Mouse (Mus musculus): ENCODE measurements around the gene Pbx1. TPM values are rescaled to one million over a fixed set of nuclear protein-coding genes. Genes with fewer than 3 reads are reported as not detected.

Pbx1 gene
- total RNA-seq, 2 experiments from 2014 or later, result 284 to 303 TPM

DNA sequence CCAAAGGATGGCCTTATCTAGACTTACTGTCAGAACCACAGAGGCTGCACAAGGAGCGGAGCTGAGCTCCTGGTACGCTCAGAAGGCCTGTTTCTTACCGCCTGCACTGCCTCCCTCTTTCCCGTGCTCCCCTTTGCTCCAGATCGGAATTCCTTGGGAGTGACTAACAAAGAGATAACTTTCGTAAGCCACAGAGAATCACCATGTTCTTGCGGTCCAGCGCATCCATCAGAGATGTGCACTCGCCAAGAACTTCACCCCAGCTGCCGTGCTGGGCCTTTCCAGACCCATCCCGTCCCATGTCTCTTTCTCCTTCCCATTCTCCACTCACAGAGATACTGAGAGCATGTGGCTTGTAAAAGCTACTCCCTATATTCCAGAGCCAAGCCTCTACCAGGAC is 197.7 kb downstream of the Pbx1 start:
- no peak for DNase-seq

DNA sequence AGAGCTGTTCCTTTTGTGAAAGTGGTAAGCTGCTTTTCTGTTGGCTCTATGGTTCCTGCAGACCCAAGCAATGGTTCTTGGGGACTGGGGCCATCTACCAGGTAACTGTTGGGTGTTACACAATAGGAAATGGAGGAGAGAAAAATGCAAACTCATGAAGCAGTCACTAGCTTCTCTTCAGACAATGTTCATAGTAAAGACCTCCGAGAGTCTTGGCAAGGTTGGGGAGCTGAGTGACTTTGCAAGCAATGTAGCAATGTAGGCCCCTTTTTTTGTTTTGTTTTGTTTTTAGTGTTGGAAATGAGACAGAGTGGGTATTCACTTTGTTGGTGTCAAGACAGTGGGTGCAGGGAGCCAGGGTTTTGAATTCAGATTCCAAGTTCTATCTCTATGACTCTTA is 198.9 kb downstream of the Pbx1 start:
- no peak for DNase-seq
- intact Hi-C loops (cut with DNase I), result no loop called here

More for the DNA sequence above, 197.7 kb downstream of the Pbx1 start:
- intact Hi-C loops (cut with DNase I), result no loop called here

- intact Hi-C loops (cut with DNase I), result no loop called here
Measured at GRCm38 (mm10) chr1:168231548-168232429, 200.3 kb downstream of the Pbx1 start.

DNA sequence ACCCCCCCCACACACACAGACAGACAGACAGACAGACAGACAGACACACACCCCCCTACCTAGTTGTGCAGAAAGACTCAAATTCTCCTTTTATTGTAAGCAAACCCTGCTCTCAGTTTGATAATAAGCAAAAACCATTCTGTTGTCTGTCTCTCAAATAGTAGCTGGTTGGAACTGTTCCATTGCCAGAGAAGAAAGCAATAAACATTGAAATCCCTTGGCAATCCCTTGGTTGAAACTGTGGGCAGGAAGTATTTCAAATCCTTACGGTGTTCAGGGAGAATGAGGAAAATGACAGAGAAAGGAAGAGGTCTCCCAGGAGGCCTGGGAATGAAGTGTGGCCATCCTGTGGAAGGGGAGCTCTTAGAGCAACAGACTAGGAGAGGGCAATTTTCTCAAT is 201.2 kb downstream of the Pbx1 start:
- no peak for DNase-seq
- intact Hi-C loops (cut with DNase I), result no loop called here

More at GRCm38 (mm10) chr1:168231548-168232429, 200.3 kb downstream of the Pbx1 start:
- no peak for DNase-seq

GRCm38 (mm10) chr1:168230134-168230533 is 201.9 kb downstream of the Pbx1 start:
- DNase-seq, result no peak
- intact Hi-C loops (cut with DNase I), result no loop called here

DNA sequence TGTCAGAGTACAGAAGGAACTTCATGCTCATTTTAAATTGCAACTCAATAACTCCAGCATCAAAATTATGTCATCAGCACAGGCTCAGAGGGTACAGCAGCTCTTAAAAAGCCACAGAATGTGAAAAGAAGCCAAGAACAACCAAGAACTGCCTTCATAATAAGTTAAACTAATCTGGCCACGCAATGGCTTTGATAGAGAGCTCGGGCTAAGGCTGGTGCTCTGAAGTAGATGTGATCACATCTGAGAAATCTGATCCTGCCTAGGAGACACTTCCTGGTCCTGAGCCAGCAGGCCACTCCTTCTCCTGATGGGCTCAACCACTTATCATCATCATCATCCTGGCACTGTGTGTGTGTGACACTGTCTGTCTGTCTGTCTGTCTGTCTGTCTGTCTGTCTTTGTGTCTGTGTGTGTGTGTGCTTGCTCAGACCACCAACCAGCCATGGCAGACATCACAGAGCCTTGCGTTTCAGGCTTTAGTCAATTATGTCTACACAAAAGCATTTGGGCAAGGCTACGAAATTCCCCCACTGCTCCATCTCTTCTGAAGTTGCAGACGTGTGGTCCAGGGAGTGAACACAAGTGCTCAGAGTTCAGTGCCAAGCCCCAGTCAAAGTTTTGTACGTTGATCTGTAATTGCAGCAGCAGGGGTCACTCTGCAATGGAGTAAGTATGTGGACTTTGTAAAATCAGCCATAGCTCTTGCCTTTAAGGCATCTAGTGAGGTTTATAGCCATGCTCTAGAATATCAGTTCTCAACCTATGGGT is 203.1 kb downstream of the Pbx1 start:
- peak; percentile 9 for DNase-seq
- intact Hi-C loops (cut with DNase I), result no loop called here

DNA sequence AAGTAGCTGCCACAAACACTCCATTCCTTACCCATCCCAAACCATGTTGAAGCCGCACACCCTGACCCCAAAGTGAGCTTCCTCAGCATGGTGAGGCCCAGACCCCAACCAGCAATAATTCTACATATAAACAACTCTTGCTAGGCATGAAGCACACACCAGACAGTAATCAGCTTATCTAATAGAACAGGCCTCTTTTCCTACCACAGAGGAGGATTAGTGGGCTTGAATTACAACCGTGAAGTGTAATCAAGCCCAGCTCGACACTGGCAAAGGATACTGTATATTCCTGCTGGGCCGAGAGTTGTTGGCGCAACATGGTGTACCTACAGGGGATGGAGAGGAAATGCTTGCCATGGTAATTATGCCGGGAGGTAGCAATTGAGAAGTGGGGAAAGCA is 205.9 kb downstream of the Pbx1 start:
- peak; percentile 52 for DNase-seq
- intact Hi-C loops (cut with DNase I), result no loop called here

- intact Hi-C loops (cut with DNase I), result no loop called here
- peak; percentile 23 for DNase-seq
Measured at GRCm38 (mm10) chr1:168225595-168226127, 206.4 kb downstream of the Pbx1 start.

DNA sequence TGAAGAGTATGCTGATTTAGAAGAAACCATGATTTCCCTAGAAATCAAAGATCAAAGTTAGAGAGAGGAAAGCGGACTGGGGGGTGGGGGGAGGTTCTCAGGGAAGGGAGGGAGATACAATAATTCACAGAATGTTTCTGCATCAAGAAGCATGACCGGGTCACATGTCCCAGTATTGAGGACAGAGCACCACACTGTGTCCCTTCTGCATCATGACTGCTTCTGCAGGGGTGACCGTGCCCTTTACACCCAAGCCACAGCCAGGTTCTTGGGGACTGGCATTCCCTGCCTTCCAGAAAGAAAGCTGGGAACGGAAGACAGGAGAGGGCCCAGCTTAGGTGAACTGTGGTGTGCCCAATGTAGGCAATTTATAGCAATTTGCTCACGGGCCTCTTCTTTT is 207.9 kb downstream of the Pbx1 start:
- intact Hi-C loops (cut with DNase I), result no loop called here
- DNase-seq, result no peak

GRCm38 (mm10) chr1:168222794-168223193 is 209.3 kb downstream of the Pbx1 start:
- DNase-seq, result no peak
- intact Hi-C loops (cut with DNase I), result no loop called here

DNA sequence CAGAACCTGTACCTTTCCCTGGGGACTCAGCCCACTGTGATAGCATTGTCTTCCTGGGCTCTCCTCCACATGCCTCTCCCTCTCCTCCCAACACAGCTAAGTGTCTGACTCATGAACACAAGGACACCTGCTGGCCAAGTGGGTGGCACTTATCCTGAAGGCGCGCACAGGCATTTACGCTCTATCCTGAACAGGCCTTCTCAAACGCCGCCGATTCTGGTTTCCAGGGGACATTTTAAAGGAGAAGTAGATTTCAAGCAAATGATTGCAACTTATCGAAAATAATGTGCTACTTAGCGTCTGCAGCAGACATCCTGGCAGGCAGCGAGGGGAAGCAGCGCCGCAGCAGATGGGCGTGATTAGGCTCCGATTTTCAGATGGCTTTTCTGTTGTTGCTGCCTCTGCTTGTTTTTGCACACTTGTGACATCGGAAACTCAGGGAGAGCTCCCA is 211.0 kb downstream of the Pbx1 start:
- DNase-seq, result peak; percentile 27
- intact Hi-C loops (cut with DNase I), result no loop called here

GRCm38 (mm10) chr1:168215896-168216747 is 215.9 kb downstream of the Pbx1 start:
- peak; percentile 92 for DNase-seq
- intact Hi-C loops (cut with DNase I), result loop anchor here (10.0 kb wide), 2 partner anchors 1139 to 1249 kb away; no protein-coding TSS in a partner anchor

GRCm38 (mm10) chr1:168215468-168215867 is 216.6 kb downstream of the Pbx1 start:
- DNase-seq, result no peak
- intact Hi-C loops (cut with DNase I), result loop anchor here (10.0 kb wide), 2 partner anchors 1139 to 1249 kb away; no protein-coding TSS in a partner anchor

GRCm38 (mm10) chr1:168214040-168214443 is 218.0 kb downstream of the Pbx1 start:
- DNase-seq, result peak; percentile 88
- intact Hi-C loops (cut with DNase I), result loop anchor here (5.0 to 10.0 kb wide), 3 partner anchors 218 to 1251 kb away; partner anchors contain the start of gene Pbx1

DNA sequence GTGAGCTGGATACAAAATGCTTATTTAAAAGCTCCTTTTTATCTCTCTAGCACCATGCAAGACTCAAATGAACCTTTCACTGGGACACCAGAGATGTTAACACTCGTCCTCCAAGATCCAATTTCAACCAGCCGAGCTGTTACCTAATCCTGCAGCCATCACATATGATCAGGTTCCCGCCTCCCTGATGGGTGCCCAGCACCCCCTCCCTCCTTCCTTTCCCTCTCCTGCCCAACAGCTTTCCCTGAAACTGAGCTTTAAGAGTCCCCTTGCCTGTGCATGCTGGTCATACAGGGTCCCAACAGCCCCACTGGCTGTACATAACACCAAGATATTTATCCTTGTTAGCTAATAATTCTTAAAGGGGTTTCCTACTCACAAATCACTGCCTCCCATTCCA is 218.5 kb downstream of the Pbx1 start:
- DNase-seq, result no peak
- intact Hi-C loops (cut with DNase I), result loop anchor here (5.0 to 10.0 kb wide), 3 partner anchors 219 to 1251 kb away; partner anchors contain the start of gene Pbx1

GRCm38 (mm10) chr1:168210401-168210800 is 221.7 kb downstream of the Pbx1 start:
- DNase-seq, result no peak

DNA sequence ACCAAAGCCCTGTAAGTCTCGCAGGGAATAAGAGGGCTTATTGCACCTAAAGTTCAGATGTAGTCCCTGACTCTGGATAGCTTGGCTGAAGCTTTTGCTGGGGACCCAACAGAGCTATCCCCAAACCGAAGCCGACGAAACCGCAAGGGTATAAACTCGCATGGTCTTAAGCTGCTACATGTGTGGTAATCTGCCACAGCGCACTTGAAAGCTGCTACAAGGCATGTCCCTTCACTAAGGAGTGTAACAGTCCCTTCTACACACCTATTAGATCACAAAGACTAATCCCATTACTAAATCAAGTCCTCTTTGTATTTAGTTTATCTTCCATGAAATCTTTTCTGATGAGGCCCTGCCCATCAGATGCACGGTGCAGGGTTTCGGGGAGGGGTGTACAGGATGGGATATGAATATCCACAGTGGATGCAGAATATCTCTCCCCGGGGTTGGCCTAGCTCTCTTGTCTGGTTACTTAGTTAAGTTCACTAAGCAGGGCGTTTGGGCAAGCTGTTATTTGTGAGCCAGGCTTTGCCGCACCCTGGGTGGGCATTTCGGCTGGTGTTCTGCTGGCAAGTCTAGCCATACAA is 231.4 kb downstream of the Pbx1 start:
- intact Hi-C loops (cut with DNase I), result loop anchor here (10.0 kb wide), 1 partner anchor 256 kb away; no protein-coding TSS in a partner anchor
- no peak for DNase-seq

More at GRCm38 (mm10) chr1:168210401-168210800, 221.7 kb downstream of the Pbx1 start:
- intact Hi-C loops (cut with DNase I), result loop anchor here (5.0 to 10.0 kb wide), 3 partner anchors 222 to 1254 kb away; partner anchors contain the start of gene Pbx1

DNA sequence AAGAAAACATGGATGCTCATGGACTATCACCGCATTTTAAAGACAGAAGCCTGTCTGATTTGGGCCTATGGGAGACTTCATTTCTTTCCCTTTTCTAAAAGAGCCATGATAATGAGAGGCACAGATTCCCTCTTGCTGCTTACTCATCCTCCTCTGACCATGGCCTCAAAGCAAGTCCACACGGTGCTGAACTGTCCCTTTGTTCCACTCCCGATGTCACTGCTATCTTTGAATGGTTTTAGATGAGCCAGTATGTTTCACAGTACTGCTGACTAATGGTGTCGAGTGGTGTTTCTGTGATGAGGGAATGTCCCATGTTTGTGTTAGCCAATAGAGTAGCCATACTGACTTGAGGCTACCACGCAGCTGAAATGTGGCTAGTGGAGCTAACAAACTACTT is 233.8 kb downstream of the Pbx1 start:
- DNase-seq, result no peak
- intact Hi-C loops (cut with DNase I), result no loop called here

DNA sequence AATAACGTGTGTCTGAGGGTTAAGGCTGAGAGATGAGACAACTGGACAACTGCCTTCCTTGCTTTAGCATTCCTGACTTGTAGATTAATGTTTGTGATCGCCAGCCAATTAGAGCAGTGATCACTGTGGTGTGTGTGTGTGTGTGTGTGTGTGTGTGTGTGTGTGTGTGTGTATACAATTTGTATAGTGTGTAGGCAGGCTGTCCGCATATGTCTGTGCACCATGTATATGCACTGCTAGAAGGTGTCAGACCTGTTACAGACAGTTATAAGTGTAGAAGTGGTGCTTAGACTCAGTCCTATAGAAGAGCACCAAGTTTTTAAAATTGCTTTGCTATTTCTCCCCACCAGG is 234.2 kb downstream of the Pbx1 start:
- intact Hi-C loops (cut with DNase I), result no loop called here

More for the DNA sequence above, 234.2 kb downstream of the Pbx1 start:
- no peak for DNase-seq
